Mouse (Mus musculus) embryonic facial prominence, embryonic 14.5 days (tissue): ENCODE results near the gene Slc39a9. TPM values are rescaled to one million over a fixed set of nuclear protein-coding genes. Genes with fewer than 3 reads are reported as not detected.

Source experiments
- ATAC-seq: fragments of 200-750 bp; cut with Nextera tagmentation; 2 replicates; pipeline ENCODE4 v1.8.0; 2017; ENCODE audit warnings: low read depth, moderate number of reproducible peaks, moderate TSS enrichment
- DNase-seq: peaks from one replicate; pipeline ENCODE4 v3.0.0-alpha.2; 2015; ENCODE audit warnings: low spot score
- H3K27ac ChIP-seq: fragments of 300-500 bp; sonication (generic); replicated peaks from 2 replicates; pipeline ENCODE4 v1.5.1; 2014; ENCODE audit warnings: low read depth, mild to moderate bottlenecking, low read length, moderate library complexity
- H3K27me3 ChIP-seq: fragments of 300-500 bp; sonication (generic); replicated peaks from 2 replicates; pipeline ENCODE4 v1.6.1; 2014; ENCODE audit warnings: low read length; ENCODE audit not compliant: control insufficient read depth, insufficient read depth
- H3K36me3 ChIP-seq: fragments of 300-500 bp; sonication (generic); 2 replicates; pipeline ENCODE4 v1.6.1; 2014; ENCODE audit warnings: low read length, mixed read lengths; ENCODE audit not compliant: control insufficient read depth, insufficient read depth
- H3K4me1 ChIP-seq: fragments of 300-500 bp; sonication (generic); 2 replicates; pipeline ENCODE4 v1.6.1; 2014; ENCODE audit warnings: antibody characterized with exemption, low read length; ENCODE audit not compliant: control insufficient read depth, insufficient read depth
- H3K4me2 ChIP-seq: fragments of 300-500 bp; sonication (generic); 2 replicates; pipeline ENCODE4 v1.6.1; 2014; ENCODE audit warnings: low read depth, mild to moderate bottlenecking, low read length, moderate library complexity, mixed read lengths
- H3K4me3 ChIP-seq: fragments of 300-500 bp; sonication (generic); 2 replicates; pipeline ENCODE4 v1.5.1; 2014; ENCODE audit warnings: low read depth, mild to moderate bottlenecking, low read length
- H3K9ac ChIP-seq: fragments of 300-500 bp; sonication (generic); 2 replicates; pipeline ENCODE4 v1.6.1; 2014; ENCODE audit warnings: low read depth, mild to moderate bottlenecking, low read length, moderate library complexity, mixed read lengths
- H3K9me3 ChIP-seq: fragments of 300-500 bp; sonication (generic); 2 replicates; pipeline ENCODE4 v1.6.1; 2016; ENCODE audit warnings: low read length; ENCODE audit not compliant: control insufficient read depth
- WGBS: fragments of 180-500 bp; shearing (Covaris S2); extraction: QIAGEN DNeasy Blood & Tissue Kit; methylation state at CpG from one replicate; pipeline ENCODE4 v1.1.7; 2014; 5-methylcytosine and 5-hydroxymethylcytosine counted together
- polyA plus RNA-seq: library from polyadenylated mRNA; unstranded; fragments of >200 nt; fragmentation: Nextera tagmentation; extraction: Ambion mirVana; gene quantifications from 2 replicates; pipeline ENCODE4 v1.2.1, GENCODE M21; 2014

Slc39a9 gene
- polyA plus RNA-seq, 1 experiment from 2014 or later, result 26.7 TPM

DNA sequence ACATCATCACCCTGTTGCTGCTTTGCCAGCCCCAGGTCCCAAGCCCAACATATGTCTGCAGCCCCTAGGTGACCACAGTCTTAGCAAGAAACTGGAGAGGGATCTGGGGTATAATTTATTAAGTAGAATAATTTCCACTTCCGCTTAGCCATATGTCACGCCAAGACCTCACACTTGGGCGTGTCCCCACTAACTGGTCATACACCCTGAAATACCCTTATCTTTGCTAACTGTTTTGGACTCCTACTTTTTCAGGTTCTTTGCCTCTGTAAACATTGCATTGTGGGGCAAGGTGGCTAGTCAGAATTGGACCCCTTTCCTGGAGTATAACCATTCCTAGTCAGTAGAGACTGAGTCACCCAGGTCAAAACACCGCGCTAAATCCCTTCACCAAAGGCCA, 41.3 kb upstream of the Slc39a9 start:
- no peak overlapping the region for H3K4me2 ChIP-seq
- no peak for DNase-seq
- H3K9me3 ChIP-seq, result no peaks in the 10 kb centered on the region
- 95% methylated on average over 5 of the region's 5 CpGs for WGBS
- H3K27me3 ChIP-seq, result no peaks in the 10 kb centered on the region
- H3K27ac ChIP-seq, result no peak overlapping the region
- H3K36me3 ChIP-seq, result no peaks in the 10 kb centered on the region
- H3K9ac ChIP-seq, result no peak overlapping the region
- no peak overlapping the region for H3K4me3 ChIP-seq
- H3K4me1 ChIP-seq, result no peaks in the 10 kb centered on the region
- no peak for ATAC-seq

DNA sequence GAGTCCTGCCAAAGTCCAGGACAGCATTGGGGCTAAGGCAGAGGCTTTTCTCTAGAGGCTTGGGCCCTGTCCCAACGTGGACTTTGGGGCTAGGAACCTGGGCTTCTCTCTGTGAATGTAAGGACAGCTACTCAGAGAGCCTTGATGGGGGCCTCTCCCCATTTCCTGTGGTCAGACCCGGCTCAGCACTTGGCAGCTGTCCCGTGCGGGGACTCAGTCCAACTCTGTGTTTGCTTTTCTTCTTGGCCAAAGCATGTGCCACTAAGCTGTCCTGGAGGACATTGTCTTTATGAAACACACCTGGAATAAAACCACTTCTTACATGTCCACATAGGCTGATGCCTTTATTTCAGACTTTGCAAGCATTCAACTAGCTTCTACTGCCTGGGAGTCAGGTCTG, 40.1 kb upstream of the Slc39a9 start:
- no peaks in the 10 kb centered on the region for H3K4me1 ChIP-seq
- no peaks in the 10 kb centered on the region for H3K36me3 ChIP-seq
- H3K4me2 ChIP-seq, result no peak overlapping the region
- 31% methylated on average over 4 of the region's 4 CpGs for WGBS
- peak; percentile 47; the same call in 1 of the 2 replicates for ATAC-seq
- no peak overlapping the region for H3K9ac ChIP-seq
- H3K27ac ChIP-seq, result no peak overlapping the region
- no peaks in the 10 kb centered on the region for H3K27me3 ChIP-seq
- DNase-seq, result peak; percentile 58
- no peaks in the 10 kb centered on the region for H3K9me3 ChIP-seq
- no peak overlapping the region for H3K4me3 ChIP-seq

DNA sequence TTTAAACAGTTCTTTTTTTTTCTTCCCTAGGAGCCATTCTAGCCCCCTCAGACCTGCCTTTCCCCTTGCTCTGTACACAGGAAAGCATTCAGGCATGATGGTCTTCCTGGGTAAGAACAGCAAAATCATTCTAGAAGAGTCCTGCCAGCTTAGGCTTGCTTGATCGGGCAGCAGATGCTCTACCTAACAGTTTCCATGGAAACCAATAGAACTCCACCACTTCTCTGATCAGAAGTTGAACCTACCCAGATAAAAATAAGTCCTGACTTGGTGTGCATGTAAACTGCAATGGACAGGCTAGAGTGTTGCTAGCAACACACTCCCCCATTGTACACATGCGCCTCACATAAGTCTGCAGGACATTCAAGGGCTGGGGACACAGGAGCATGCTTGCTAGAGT, 39.5 kb upstream of the Slc39a9 start:
- 88% methylated on average over 2 of the region's 2 CpGs for WGBS

DNA sequence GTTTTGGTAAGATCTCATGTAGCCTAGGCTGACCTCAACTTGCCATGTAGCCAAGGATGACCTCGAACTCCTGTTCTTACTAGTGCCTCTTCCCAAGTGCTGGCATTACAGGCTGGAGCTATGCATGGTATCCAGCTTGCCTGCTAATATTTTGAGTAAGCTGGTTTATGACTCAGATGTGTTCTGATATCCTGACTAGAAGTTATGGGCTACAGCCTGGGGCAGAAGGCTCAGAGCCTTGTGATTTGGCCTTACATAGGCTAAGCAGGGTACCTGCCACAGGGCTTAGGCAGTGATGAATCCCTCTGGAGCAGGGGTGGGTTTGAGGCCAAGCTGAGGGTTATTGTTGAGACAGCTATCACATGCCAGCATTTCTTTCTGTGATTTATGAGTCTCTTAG, 35.1 kb upstream of the Slc39a9 start:
- DNase-seq (no peak), ATAC-seq (no peak)
- H3K9me3 ChIP-seq, result no peaks in the 10 kb centered on the region
- no peak overlapping the region for H3K9ac ChIP-seq
- H3K27me3 ChIP-seq, result no peaks in the 10 kb centered on the region
- WGBS, result 71% methylated on average over 1 of the region's 1 CpGs
- H3K27ac ChIP-seq, result no peak overlapping the region
- H3K36me3 ChIP-seq, result no peaks in the 10 kb centered on the region
- H3K4me2 ChIP-seq, result no peak overlapping the region
- H3K4me3 ChIP-seq, result no peak overlapping the region
- no peaks in the 10 kb centered on the region for H3K4me1 ChIP-seq

More for the DNA sequence above, 39.5 kb upstream of the Slc39a9 start:
- no peaks in the 10 kb centered on the region for H3K27me3 ChIP-seq
- H3K4me2 ChIP-seq, result no peak overlapping the region
- H3K36me3 ChIP-seq, result no peaks in the 10 kb centered on the region
- 0 out of 2 replicates have a peak overlapping the region, but pooled peaks have one; percentile 28 for H3K27ac ChIP-seq
- H3K4me3 ChIP-seq, result no peak overlapping the region
- ATAC-seq (no peak), DNase-seq (no peak)
- no peaks in the 10 kb centered on the region for H3K9me3 ChIP-seq
- H3K4me1 ChIP-seq, result no peaks in the 10 kb centered on the region
- no peak overlapping the region for H3K9ac ChIP-seq

DNA sequence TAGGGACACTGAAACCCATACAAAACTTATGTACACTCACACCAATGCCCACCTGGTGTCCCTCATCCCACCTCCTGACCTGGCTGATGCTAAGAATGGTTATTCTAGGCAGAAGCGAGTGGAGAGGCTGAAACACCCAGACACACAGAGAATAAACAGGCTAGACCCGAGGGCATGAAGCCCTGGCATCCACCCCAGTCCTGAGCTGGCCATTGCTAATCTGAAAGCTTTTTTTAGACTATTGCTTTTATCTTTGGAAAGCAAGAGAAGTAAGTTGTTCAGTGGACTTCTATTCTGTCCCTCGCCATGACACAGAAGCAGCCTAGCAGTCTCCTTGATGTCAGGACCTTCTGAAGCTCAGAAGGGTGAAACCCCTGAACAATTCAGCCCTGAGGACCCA, 33.8 kb upstream of the Slc39a9 start:
- no peak overlapping the region for H3K4me3 ChIP-seq
- H3K9me3 ChIP-seq, result no peaks in the 10 kb centered on the region
- H3K36me3 ChIP-seq, result no peaks in the 10 kb centered on the region
- H3K4me1 ChIP-seq, result no peaks in the 10 kb centered on the region
- no peak overlapping the region for H3K4me2 ChIP-seq
- DNase-seq (no peak), ATAC-seq (no peak)
- 84% methylated on average over 3 of the region's 3 CpGs for WGBS
- H3K27me3 ChIP-seq, result no peaks in the 10 kb centered on the region
- no peak overlapping the region for H3K9ac ChIP-seq
- H3K27ac ChIP-seq, result no peak overlapping the region

DNA sequence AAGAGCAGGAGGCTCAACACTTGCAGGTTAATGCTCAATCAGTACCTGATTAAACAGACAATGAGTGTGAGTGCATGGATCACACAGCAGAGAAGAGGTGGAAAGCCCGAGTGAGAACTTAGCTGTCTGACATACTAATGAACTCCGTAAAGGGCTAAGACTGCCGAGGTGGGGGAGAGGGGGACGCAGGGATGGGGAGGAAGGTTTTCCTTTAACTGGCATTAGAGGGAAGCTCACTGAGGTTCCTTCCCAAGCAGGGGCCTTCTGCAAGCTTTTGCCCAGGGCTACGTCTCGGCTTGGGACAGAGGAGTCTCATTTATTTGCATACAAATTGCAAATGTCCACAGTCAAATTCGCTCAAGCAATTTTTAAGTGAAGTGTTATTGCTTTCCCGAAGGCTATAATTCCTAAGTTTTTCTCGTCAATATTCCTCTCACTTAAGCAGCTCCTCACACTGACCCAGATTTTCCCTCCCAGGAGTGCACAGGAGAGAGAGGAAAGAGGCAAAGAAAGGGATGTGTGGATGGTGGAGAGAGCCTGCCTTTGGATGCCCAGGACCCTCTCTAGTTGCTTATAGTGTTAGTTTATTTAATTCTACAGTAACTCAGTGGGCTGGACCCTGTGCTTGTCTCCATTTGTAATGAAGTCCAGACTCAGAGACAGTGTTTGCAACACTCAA, 31.4 kb upstream of the Slc39a9 start:
- no peaks in the 10 kb centered on the region for H3K9me3 ChIP-seq
- no peak for ATAC-seq
- 51% methylated on average over 9 of the region's 9 CpGs for WGBS
- no peak for DNase-seq
- no peaks in the 10 kb centered on the region for H3K27me3 ChIP-seq
- H3K36me3 ChIP-seq, result no peaks in the 10 kb centered on the region
- no peak overlapping the region for H3K4me2 ChIP-seq
- H3K4me3 ChIP-seq, result no peak overlapping the region
- no peak overlapping the region for H3K9ac ChIP-seq
- no peak overlapping the region for H3K27ac ChIP-seq
- H3K4me1 ChIP-seq, result no peaks in the 10 kb centered on the region

DNA sequence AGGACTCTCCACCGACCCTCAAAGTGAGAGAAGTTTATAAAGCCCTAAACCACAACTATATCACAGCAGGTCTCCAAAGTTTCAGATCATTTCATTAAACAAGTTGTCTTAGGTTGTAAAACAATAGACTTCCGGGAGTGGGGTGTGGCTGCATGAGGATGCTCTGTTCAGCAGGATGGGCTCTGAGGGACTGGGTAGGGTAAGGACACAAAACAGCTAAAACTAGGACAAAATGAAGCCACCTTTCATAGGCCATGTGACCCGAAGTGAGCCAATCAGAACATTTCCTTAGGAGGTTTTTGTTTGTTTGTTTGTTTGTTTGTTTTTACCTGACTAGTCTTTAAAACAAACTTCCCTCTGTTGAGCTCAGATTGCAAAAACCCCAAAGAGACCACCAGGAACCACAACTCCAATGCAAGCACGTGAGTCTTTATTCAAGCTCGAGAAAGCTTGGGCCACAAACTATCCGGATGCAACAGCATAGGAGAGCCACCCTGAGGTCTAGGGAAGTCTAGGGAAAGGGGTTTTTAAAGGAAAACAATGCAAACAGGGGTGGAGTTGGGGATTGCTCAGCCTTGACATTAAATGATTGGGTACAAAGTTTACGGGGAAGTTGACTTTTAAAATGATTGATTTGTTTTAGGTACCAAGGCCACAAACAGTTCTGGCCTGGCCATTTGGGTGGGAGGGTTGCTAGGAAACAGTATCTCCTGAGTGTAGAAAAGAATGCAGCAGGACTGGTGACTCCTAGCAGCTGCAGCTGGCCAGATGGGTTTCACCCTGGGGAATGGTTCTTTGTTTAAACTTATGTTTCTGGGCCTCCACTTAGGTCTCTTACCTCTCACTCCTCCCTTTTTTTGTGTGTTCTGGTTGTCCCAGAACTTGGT, 28.1 kb upstream of the Slc39a9 start:
- Histone ChIP-seq H3K27me3 (no peaks in the 10 kb centered on the region), H3K36me3 (no peaks in the 10 kb centered on the region), H3K4me1 (no peaks in the 10 kb centered on the region), H3K9me3 (no peaks in the 10 kb centered on the region), H3K4me2 (no peak overlapping the region), H3K9ac (no peak overlapping the region), H3K27ac (no peak overlapping the region), H3K4me3 (no peak overlapping the region)
- ATAC-seq, result no peak
- no peak for DNase-seq
- WGBS, result 61% methylated on average over 7 of the region's 7 CpGs

DNA sequence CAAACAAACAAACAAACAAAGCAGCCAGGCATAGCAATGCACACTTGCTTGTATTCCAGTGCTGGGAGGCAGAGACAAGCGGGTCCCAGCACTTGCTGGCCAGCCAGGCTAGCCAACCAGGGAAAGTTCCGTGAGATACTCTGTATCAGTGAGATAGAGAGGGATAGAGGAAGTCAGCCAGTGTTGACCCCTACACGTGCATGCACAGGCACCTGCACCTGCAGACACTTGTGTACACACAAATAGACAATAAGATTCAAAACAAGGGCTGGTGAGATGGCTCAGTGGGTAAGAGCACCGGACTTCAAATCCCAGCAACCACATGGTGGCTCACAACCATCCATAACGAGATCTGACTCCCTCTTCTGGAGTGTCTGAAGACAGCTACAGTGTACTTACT, 23.2 kb upstream of the Slc39a9 start:
- H3K4me1 ChIP-seq, result no peaks in the 10 kb centered on the region
- H3K4me3 ChIP-seq, result no peak overlapping the region
- DNase-seq, result no peak
- WGBS, result 74% methylated on average over 5 of the region's 5 CpGs
- no peaks in the 10 kb centered on the region for H3K36me3 ChIP-seq
- ATAC-seq, result no peak
- no peaks in the 10 kb centered on the region for H3K9me3 ChIP-seq
- no peak overlapping the region for H3K9ac ChIP-seq
- no peak overlapping the region for H3K4me2 ChIP-seq
- H3K27ac ChIP-seq, result no peak overlapping the region
- no peaks in the 10 kb centered on the region for H3K27me3 ChIP-seq
